Mouse (Mus musculus) spleen, postnatal 10 days (tissue): ENCODE data around the gene Gm45623.

Experiments used
- DNase-seq, 2 experiments: peaks; one replicate each; pipeline ENCODE4 v3.0.0; 2021 to 2022; ENCODE audit warnings: low spot score in 2 of 2

Gene Gm45623

GRCm38 (mm10) chr13:56752474-56753191 lies 994 bp downstream of the Gm45623 start:
- DNase-seq: no peak

DNA sequence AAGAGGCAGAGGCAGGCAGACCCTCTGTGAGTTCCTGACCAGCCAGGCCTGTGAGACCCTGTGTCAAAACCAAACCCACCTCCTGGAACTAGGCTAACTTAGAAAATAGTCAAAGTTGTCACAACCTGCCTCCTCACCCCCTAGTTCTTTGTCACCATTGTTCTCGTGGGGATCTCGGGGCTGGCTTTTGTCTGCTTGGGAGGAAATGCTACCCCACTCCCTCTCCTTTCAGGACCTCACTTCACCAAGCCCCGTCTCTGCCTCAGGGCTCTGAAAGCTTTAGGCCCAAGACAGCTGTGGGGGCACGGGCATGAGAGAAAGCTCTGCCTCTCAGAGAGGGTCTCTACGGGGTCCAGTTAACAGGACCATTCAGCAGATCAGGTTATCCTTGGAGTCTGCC lies 1.9 kb downstream of the Gm45623 start:
- no peak for DNase-seq

- no peak for DNase-seq
Measured at GRCm38 (mm10) chr13:56749377-56749776, 4.2 kb downstream of the Gm45623 start.

DNA sequence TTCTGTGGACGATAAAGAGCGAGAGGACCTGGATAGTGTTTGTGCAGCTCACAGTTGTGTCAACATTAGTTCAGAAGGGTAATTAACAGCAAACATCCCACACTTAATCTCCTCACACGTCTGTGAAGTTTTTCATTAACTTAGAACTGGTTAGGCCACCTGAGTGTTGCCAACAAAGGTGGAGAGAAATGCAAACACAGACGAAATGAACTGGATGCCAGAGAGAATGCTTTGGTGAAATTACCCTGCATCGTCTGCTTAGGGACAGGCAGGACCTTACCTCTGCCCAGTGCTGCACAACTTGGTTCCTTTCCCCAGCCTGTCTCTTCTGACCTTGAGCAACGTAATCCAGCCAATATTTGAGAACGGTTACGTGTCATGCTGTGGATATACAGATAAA lies 6.1 kb downstream of the Gm45623 start:
- DNase-seq: no peak

- no peak for DNase-seq
Measured at GRCm38 (mm10) chr13:56746739-56747532, 6.7 kb downstream of the Gm45623 start.

GRCm38 (mm10) chr13:56742325-56742901 lies 11.2 kb downstream of the Gm45623 start:
- no peak for DNase-seq

GRCm38 (mm10) chr13:56741691-56742090 lies 11.9 kb downstream of the Gm45623 start:
- DNase-seq: no peak

DNA sequence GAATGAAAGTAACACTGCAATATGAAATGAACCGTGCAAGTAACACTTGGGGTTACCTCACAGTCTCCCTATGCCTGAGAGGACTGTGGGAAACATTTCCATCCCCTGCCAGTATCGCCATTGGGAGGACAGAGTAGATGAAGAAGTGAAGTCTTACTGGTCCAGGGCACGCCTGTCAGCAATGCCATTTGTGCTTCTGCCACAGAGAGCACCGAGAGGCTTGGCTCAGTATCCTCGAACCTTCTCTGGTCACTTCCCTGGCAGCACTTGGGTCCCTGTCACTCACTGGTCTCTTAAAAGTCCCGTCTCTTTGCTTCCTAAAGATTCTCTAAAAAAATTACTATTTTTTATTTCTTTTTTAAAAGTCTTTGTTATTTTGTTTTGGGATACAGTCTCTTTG lies 13.1 kb downstream of the Gm45623 start:
- DNase-seq: no peak

- no peak for DNase-seq
Measured at GRCm38 (mm10) chr13:56739556-56739955, 14.1 kb downstream of the Gm45623 start.

- DNase-seq: no peak
Measured at GRCm38 (mm10) chr13:56735212-56735875, 18.3 kb downstream of the Gm45623 start.

- no peak for DNase-seq
Measured at GRCm38 (mm10) chr13:56734617-56735016, 19.0 kb downstream of the Gm45623 start.

DNA sequence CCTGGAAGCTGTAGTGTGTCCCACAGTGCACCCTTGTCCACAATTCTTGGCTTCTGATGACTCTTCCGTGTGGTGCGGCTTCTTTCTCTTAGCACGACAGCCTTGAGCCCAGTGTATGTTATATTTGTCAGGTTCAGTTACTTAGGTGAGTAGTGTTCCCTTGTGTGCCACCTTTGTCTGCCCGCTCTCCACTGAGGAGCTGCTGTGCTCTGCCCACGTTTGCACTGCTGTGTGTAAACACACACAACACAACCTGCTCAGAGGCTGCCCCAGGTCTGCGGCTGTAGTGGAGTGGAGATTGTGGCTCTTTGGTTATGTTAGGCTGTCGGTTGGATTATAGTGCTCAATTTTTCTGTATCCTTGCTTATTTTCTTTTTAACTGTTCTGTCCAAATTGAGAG lies 24.6 kb downstream of the Gm45623 start:
- no peak for DNase-seq

DNA sequence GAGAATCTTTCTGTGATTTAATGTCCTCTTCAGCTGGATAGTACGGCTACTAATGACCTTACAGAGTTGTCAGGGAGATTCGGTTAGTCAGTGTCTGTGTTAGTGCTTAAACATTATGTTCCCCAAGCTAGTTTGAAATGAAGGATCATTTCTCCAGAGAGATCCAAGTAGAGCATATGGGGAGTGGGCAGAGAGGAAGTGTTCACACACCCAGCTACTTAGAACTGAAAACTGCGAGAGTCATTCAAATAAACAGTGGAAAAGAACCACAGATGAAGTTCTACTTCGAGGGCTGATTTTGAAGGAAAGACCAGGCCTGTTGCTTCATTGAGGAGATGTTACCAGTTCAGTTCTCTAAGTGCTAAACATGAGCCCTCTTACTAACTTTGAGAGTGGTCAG lies 27.1 kb downstream of the Gm45623 start:
- DNase-seq: no peak

- no peak for DNase-seq
Measured at GRCm38 (mm10) chr13:56712221-56712620, 41.4 kb downstream of the Gm45623 start.

DNA sequence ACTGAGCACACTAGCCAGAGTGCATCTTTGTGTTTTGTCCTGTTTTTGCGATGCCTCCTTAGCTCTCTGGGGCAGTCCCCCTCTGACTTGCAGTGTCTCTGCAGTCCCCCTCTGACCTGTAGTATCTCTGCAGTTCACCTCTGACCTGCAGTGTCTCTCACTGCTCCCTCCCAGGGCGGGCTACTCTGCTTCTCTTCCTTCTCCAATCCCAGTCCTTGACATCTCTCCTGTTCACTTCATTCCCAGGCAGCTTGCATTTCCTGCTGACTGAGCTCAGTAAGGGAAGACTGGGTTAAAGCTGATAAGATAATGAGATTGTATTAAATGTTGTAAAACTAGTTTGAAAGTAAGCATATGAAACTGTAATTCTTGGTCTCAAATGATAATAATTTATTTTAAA lies 43.0 kb downstream of the Gm45623 start:
- DNase-seq: no peak

DNA sequence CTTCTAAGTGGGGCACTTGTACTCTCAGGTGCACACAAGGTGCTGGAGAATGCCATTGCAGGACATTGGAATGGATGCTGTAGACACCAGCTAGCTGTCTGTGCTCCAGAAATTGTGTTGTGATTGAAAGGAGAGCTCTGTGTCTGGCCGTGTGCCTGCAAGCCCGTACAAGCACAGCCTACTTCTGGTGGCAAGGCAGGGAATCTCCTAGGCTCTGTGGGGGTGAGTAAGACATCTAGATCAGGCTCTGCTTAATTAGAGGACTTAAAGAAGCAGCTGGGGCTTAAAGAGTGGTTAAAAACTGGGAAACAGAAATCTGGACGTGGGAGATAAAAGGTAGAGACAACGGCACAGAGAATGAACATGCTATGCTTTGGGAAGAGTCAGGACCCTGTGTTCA lies 46.0 kb downstream of the Gm45623 start:
- no peak for DNase-seq

DNA sequence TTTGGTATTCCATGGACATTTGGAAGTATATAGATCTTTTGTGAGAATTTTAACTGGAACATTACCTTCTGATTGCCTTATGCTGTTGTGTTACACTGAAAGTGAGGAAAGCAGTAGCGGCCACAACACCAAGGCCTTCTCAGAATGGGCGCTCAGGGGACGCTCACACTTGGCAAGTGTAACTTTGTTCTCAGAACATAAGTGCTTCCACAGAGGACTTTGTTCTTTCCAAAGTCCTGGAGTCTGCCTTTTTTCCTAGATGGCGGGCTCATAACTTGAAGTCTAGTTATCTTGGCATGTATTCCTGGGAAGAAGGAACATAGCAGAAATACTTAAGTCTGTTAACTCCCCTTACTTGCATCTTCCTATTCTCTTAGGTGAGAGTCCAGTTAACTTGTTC lies 46.5 kb downstream of the Gm45623 start:
- DNase-seq: no peak

- no peak for DNase-seq
Measured at GRCm38 (mm10) chr13:56704596-56704995, 49.0 kb downstream of the Gm45623 start.

- DNase-seq: peak in 1 of 2 experiments; percentile 9
Measured at GRCm38 (mm10) chr13:56703871-56704321, 49.7 kb downstream of the Gm45623 start.

- peak; percentile 61 to 65 for DNase-seq
Measured at GRCm38 (mm10) chr13:56703222-56703870, 50.3 kb downstream of the Gm45623 start.

DNA sequence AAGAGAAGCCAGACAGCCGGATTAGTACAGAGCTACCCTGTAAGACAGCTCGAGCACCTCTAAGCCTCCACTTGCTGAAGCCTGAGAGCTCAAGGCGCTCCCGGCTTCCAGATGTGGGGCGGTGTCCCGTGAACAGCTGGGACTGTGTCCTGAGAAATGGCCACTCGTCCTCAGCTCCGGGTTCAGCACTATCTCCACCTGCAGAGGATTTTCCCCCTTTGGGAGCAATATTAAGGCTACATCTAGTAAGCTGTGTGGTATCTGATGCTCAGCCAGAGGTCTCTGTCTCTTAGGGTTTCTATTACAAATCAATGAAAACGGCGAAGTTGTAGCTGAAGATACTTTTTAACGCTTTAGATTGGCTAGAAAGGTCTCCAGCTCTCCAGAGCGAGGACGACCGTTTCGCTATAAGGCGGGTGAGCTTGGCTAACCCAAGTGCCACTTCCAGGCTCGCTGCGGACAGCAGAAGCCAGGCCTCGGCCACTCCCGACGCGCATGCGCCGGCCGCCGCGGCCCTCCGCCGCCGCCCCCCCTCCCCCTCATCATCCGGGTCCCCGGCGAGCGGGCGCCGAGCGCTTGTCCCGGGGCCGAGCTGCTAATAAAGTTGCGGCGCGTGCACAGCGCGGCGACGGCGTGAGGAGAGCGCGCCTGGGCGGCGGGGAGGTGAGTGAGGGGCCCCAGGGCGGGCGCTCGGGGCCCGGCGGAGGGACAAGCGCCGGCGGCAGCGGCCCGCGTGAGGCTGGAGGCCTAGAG lies 51.0 kb downstream of the Gm45623 start, which contains the start of gene Smad5:
Gene Smad5 (plus strand): TSS at position 542 of the 753 bp plus-strand sequence.
- DNase-seq: peak in 1 of 2 experiments; percentile 83
